Mouse (Mus musculus) limb, embryonic 11.5 days (tissue): ENCODE data around the gene Olfr357. TPM values are rescaled to one million over a fixed set of nuclear protein-coding genes. Genes with fewer than 3 reads are reported as not detected.

Source experiments
- ATAC-seq: fragments of 200-750 bp; cut with Nextera tagmentation; 2 replicates; pipeline ENCODE4 v1.8.0; 2017; ENCODE audit warnings: low read depth; ENCODE audit not compliant: insufficient number of reproducible peaks, low FRiP score, low TSS enrichment
- DNase-seq: peaks from one replicate; pipeline ENCODE4 v3.0.0-alpha.2; 2015; ENCODE audit warnings: low spot score
- H3K27ac ChIP-seq: fragments of 300-500 bp; sonication (generic); replicated peaks from 2 replicates; pipeline ENCODE4 v1.5.1; 2014; ENCODE audit warnings: low read depth, mild to moderate bottlenecking, low read length
- H3K27me3 ChIP-seq: fragments of 300-500 bp; sonication (generic); 2 replicates; pipeline ENCODE4 v1.6.1; 2014; ENCODE audit warnings: mild to moderate bottlenecking, low read length, mixed read lengths; ENCODE audit not compliant: control insufficient read depth, insufficient read depth
- H3K36me3 ChIP-seq: fragments of 300-500 bp; sonication (generic); 2 replicates; pipeline ENCODE4 v1.6.1; 2014; ENCODE audit warnings: mild to moderate bottlenecking, low read length, moderate library complexity, mixed read lengths; ENCODE audit not compliant: control insufficient read depth, insufficient read depth
- H3K4me1 ChIP-seq: fragments of 300-500 bp; sonication (generic); 2 replicates; pipeline ENCODE4 v1.6.1; 2014; ENCODE audit warnings: low read length, mixed read lengths; ENCODE audit not compliant: control insufficient read depth, insufficient read depth
- H3K4me2 ChIP-seq: fragments of 300-500 bp; sonication (generic); 2 replicates; pipeline ENCODE4 v1.6.1; 2014; ENCODE audit warnings: low read depth, mild to moderate bottlenecking, moderate library complexity; ENCODE audit not compliant: severe bottlenecking
- H3K4me3 ChIP-seq: fragments of 300-500 bp; sonication (generic); 2 replicates; pipeline ENCODE4 v1.5.1; 2014; ENCODE audit warnings: low read depth, low read length
- H3K9ac ChIP-seq: fragments of 300-500 bp; sonication (generic); 2 replicates; pipeline ENCODE4 v1.6.1; 2014; ENCODE audit warnings: mild to moderate bottlenecking, low read length
- H3K9me3 ChIP-seq: fragments of 300-500 bp; sonication (generic); 2 replicates; pipeline ENCODE4 v1.6.1; 2016; ENCODE audit warnings: low read length; ENCODE audit not compliant: control insufficient read depth
- WGBS: fragments of 180-500 bp; shearing (Covaris S2); extraction: QIAGEN DNeasy Blood & Tissue Kit; methylation state at CpG from one replicate; pipeline ENCODE4 v1.1.7; 2014; 5-methylcytosine and 5-hydroxymethylcytosine counted together
- polyA plus RNA-seq: library from polyadenylated mRNA; unstranded; fragments of >200 nt; fragmentation: Nextera tagmentation; extraction: Ambion mirVana; gene quantifications from 2 replicates; pipeline ENCODE4 v1.2.1, GENCODE M21; 2014

Gene Olfr357
- not detected in 2 replicates for polyA plus RNA-seq

DNA sequence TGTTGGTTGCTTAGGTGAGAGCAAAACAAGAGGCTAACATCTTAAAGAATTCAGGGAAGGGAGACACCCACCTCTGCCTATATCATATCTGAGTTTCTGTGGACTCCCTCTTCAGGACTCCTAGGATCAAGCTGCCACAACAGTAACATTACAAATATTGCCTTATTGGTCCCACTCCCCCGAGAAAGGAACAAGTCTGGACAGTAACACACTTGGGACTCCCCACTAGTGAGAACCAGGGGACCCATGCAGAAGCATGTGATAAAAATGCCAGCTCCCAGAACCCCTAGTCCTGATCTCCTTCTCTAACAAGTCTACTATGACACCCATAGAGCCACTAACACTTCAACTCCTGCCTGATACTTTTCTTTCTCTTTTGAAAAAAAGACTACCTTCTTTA is at the start of gene Olfr357:
TSS of gene Olfr357 (plus strand) at position 301 of the 400 bp plus-strand sequence.
- H3K4me2 ChIP-seq: no peak within 1 kb of the TSS
- no peaks in the 10 kb centered on the region for H3K4me1 ChIP-seq
- DNase-seq (no peak), ATAC-seq (no peak)
- H3K9me3 ChIP-seq: peaks cover 4% of the 10 kb centered on the region; the same call in 1 of the 2 replicates
- no peak within 1 kb of the TSS for H3K9ac ChIP-seq
- H3K4me3 ChIP-seq: no peak within 1 kb of the TSS
- WGBS: 61% methylated on average over 1 of the region's 1 CpGs
- H3K27me3 ChIP-seq: no peaks in the 10 kb centered on the region
- no peak within 1 kb of the TSS for H3K27ac ChIP-seq
- no peaks in the 10 kb centered on the region for H3K36me3 ChIP-seq

DNA sequence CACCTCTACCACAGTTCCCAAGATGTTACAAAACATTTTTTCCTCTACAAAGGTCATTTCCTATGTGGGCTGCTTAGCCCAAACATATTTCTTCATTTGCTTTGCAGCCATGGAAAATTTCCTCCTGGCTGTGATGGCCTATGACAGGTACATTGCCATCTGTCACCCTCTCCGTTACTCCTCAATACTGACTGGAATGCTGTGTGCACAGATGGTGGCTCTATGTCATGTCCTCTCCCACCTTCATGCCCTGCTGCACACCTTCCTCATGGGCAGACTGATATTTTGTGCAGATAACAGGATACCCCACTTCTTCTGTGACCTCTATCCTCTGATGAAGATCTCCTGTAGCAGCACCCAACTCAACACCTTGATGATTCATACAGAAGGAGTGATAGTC is 3.4 kb downstream of the Olfr357 start:
- 92% methylated on average over 1 of the region's 1 CpGs for whole genome bisulfite sequencing
- Histone ChIP-seq H3K36me3 (no peaks in the 10 kb centered on the region), H3K9me3 (peaks cover 4% of the 10 kb centered on the region; the same call in 1 of the 2 replicates), H3K4me1 (no peaks in the 10 kb centered on the region), H3K27me3 (no peaks in the 10 kb centered on the region), H3K4me3 (no peak overlapping the region), H3K4me2 (no peak overlapping the region), H3K9ac (no peak overlapping the region), H3K27ac (no peak overlapping the region)
- ATAC-seq (no peak), DNase-seq (no peak)

DNA sequence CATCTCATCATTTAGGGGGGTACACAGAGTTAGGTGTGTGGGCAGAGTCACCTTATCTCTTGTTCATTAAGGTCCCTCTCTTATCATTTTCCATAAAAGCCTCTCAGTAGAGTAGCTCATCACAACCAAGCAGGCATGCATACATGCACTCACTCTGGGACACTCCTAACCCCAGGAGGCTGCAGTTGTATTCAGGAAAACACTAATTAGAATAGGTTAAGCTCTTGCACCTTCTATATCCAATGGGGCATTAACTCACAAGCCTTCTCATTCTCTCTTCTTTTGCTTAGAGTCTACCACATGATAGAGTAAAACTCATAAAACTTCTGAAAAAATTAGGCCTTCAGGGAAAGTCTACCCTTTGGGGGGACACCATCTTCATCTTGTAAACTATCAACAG is 15.6 kb downstream of the Olfr357 start, which contains the start of gene Olfr358:
TSS of gene Olfr358 (minus strand) at position 101 of the 400 bp plus-strand sequence.
- DNase-seq (no peak), ATAC-seq (no peak)
- Histone ChIP-seq H3K4me2 (no peak within 1 kb of the TSS), H3K36me3 (no peaks in the 10 kb centered on the region), H3K27me3 (no peaks in the 10 kb centered on the region), H3K27ac (no peak within 1 kb of the TSS), H3K4me3 (no peak within 1 kb of the TSS), H3K9ac (no peak within 1 kb of the TSS), H3K9me3 (peaks cover 3% of the 10 kb centered on the region; the same call in 1 of the 2 replicates), H3K4me1 (no peaks in the 10 kb centered on the region)

Other genes with a start within 250 kb of the Olfr357 start
- gene Olfr348, start 209.6 kb upstream of the Olfr357 start, polyA plus RNA-seq: not detected in 2 replicates
- gene Olfr50, start 203.3 kb upstream of the Olfr357 start, polyA plus RNA-seq: not detected in 2 replicates
- gene Olfr3, start 176.8 kb upstream of the Olfr357 start, polyA plus RNA-seq: not detected in 2 replicates
- not detected in 2 replicates for gene Olfr350, start 147.5 kb upstream of the Olfr357 start, polyA plus RNA-seq
- not detected in 2 replicates for gene Olfr351, start 131.2 kb upstream of the Olfr357 start, polyA plus RNA-seq
- not detected in 2 replicates for gene Olfr352, start 125.4 kb upstream of the Olfr357 start, polyA plus RNA-seq
- not detected in 2 replicates for gene Olfr353, start 100.9 kb upstream of the Olfr357 start, polyA plus RNA-seq
- gene Olfr354, start 88.1 kb upstream of the Olfr357 start, polyA plus RNA-seq: not detected in 2 replicates
- gene Olfr355, start 64.9 kb upstream of the Olfr357 start, polyA plus RNA-seq: not detected in 2 replicates
- gene Olfr356, start 56.7 kb upstream of the Olfr357 start, polyA plus RNA-seq: not detected in 2 replicates
- gene Olfr358, start 15.5 kb downstream of the Olfr357 start, polyA plus RNA-seq: not detected in 2 replicates
- gene Olfr360, start 71.9 kb downstream of the Olfr357 start, polyA plus RNA-seq: not detected in 2 replicates
- gene Olfr361, start 95.5 kb downstream of the Olfr357 start, polyA plus RNA-seq: not detected in 2 replicates
- gene Olfr362, start 124.1 kb downstream of the Olfr357 start, polyA plus RNA-seq: not detected in 2 replicates
- not detected in 2 replicates for gene Olfr364-ps1, start 145.5 kb downstream of the Olfr357 start, polyA plus RNA-seq
- gene Olfr365, start 194.4 kb downstream of the Olfr357 start, polyA plus RNA-seq: not detected in 2 replicates
- not detected in 2 replicates for gene Olfr366, start 217.7 kb downstream of the Olfr357 start, polyA plus RNA-seq